Mouse (Mus musculus) lung, postnatal 36 days (tissue): ENCODE measurements around the gene Slc9a9.

Source experiments
- DNase-seq: peaks from one replicate; pipeline ENCODE4 v3.0.0; 2022; ENCODE audit warnings: mixed read lengths

The Slc9a9 gene

GRCm38 (mm10) chr9:94840398-94840797, 170.7 kb downstream of the Slc9a9 start:
- no peak for DNase-seq

DNA sequence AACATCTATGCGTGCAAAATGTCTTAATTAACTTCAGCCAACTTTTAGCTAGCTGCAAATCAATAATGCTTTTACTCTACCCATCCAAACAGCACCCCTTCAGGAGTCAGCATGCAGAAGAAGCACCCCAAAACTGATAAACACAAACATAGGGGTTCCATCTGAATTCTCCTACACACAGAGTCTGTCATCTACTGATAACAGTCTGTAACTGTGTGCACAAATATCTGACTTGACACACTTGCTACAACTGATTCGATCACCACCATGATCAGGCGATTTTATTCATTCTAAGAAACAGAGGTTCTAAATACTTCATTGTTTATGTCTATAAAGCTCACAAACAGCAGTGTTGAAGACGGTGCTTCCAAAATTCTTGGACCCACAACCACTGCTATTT, 171.3 kb downstream of the Slc9a9 start:
- DNase-seq, result no peak

DNA sequence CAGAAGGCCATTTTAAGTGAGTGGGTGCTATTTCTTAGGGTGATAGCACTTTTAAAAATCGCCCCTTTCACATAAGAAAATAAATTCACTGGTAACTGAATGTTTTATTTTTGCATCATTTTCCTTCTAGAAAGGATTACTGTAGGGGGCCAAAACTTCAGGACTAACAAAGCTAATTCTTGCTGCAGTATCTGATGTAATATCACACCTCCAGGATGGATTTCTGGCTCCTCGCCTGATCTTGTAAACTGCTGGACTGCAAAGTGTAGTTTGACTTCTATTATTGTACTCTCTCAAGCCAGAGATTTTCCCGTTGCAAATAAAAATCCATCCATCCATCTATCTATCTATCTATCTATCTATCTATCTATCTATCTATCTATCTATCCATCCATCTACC, 174.5 kb downstream of the Slc9a9 start:
- peak; percentile 56 for DNase-seq

- peak; percentile 75 for DNase-seq
Observed at GRCm38 (mm10) chr9:94847624-94848023, 177.9 kb downstream of the Slc9a9 start.

DNA sequence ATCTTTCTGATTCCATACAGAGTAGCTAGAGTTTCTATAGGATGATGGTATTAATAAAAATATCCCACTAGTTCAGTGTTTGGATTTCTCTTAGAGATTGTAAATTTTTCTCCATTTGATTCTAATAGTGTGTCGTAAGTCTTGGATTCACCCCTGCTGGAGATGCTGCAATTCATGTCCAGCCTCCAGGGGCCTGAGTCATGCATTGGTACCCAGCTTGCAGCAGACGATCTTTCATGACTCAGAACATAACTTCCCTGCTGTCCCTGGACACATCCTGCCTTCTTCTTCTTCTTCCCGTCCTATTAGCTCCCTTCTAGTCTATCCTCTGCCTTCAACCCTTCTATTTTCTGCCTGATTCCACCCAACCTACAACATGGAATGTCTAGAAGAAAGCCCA, 181.8 kb downstream of the Slc9a9 start:
- no peak for DNase-seq

- no peak for DNase-seq
Observed at GRCm38 (mm10) chr9:94856093-94856492, 186.4 kb downstream of the Slc9a9 start.

DNA sequence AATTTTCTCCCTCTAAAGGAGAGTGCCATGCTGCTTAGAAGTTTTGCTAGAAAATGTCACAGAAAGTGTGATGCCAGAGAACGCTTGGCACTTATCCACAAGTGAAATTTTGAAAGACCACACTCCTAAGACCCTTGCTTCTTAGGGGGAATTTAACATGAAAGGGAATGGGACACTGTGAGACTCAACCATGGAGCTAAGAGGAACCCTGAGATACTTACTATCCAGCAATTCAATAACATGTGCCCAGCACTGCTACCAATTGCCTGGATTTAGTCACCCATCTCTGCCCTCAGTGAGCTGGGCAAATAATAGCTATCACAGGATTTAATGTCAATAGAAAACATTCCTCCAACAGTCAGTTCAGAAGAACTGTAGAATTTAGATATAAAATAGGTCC, 198.8 kb downstream of the Slc9a9 start:
- DNase-seq, result no peak

DNA sequence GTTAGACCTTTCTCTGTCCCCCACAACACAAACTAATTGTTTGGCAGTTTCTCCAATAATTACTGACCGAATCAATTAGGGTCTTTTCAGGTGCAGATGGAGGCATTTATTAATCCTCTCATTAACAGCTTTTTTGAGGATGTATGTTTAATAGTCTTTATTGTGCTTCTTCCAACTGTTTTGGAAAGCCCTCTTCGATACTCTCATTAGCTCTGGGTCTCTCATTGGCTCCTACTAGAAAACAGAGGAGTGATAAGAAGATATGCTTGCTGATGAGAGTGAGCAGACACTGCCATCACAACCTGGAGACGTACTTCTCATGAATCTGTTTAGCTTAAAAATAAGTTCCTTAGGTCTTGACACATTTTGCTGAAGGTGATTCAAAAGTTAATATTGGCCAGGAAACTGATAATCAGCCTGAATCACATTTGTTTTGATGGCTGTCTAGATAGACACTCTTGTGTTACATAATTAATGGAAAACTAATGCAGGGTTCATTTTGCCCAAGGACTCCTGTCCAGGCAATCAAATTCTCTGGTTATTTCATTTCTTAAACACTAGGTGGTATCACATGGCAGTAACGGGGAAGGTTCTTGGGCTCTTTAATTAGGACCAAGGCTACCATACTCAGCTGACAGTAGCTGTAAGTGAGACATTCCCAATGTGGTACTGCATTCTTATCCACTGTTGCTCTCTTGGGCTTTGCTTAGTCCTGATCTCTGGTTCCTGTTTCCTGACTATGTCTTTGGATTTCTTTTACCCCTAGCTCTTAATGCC, 199.5 kb downstream of the Slc9a9 start:
- no peak for DNase-seq

GRCm38 (mm10) chr9:94882517-94882916, 212.8 kb downstream of the Slc9a9 start:
- DNase-seq, result no peak

DNA sequence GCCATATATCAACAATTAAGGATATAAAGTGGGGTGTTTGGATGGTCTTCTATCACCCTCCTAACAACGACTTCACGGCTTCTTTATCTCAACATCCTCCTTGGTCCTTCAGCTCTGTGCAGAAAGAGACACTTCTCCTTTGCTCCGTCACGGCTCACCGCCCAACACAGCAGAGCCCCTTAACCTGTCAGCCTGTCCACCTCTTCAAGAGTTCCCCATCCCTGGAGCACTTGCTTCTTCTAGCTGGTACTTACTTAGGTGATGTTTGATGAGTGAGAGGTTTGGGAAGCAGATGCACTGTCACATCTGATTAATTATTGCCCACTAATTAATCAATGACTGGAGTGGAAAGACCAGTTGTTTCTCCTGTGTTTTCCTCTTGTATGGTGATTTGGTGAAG, 213.7 kb downstream of the Slc9a9 start:
- no peak for DNase-seq

DNA sequence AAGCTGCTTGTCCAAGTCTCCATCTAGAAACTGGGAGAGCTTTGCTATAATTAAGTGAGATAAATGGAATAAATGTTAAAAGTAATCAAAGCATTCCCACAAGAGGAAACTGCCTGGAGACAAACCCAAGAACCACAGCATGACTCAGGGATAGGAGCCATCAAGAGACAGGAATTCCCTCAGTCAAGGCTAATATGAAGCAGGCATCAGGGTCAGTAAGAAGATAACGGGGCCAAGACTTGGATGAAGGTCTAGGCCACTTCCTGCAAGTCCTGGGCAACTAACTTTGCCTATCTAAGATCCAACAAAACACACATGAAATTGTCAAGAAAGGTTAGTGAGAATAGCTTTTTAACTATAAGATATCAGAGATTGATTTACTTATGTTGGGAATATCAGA, 215.4 kb downstream of the Slc9a9 start:
- no peak for DNase-seq

DNA sequence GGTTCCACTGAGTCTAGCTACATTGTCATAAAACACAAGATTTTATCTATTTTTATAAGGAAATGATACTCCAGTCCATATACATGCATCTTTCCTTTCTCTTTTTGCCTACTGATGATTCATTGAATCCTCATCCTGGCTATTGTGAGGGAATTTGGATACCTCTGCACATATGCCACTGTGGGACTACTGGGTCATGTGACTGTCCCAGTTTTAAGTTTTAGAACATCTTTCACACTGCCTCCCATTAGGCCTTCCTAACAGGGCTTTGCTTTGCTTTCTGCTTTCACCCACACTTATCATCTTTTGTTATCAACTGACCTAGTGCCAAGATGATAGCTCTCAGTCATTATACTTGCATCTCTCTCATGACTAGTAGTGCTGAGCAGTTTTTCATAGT, 219.9 kb downstream of the Slc9a9 start:
- no peak for DNase-seq

DNA sequence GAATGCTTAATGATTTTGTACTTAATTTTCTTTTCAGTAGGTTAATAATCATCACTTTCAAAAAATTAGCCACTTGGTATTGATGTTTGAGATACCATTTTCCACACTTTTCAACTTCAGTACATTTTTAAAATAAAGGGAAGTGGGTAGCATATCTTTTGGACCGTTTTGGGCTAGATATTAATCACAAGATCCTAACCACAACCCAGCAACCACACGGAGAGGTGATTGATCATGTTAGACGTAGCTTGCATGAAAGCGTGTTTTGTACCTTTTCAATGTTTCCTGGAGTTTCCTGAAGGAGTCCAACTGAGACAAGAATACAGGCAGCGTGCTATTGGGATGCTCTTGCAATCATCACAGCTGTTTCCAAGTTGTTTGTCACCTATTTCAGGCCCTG, 226.2 kb downstream of the Slc9a9 start:
- no peak for DNase-seq

DNA sequence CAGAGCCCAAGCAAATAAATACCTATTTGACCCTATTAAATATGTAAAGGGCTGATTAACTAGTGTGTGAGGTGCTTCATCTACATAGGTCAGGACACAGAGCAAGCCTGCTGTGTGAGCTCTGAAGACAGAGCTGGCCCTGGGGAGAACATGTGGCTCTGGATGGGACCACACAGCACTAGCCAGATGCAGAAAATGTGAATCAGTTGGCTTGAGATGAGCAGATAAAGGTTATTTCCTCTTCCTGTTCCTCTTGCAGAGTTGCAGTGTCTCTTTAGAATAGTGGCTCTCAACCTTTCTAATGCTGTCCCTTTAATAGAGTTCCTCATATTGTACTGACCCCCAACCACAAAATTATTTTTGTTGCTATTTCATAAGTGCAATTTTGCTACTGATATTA, 234.5 kb downstream of the Slc9a9 start:
- DNase-seq, result no peak

GRCm38 (mm10) chr9:94907020-94907610, 237.4 kb downstream of the Slc9a9 start:
- no peak for DNase-seq

GRCm38 (mm10) chr9:94912071-94912470, 242.4 kb downstream of the Slc9a9 start:
- peak; percentile 17 for DNase-seq

DNA sequence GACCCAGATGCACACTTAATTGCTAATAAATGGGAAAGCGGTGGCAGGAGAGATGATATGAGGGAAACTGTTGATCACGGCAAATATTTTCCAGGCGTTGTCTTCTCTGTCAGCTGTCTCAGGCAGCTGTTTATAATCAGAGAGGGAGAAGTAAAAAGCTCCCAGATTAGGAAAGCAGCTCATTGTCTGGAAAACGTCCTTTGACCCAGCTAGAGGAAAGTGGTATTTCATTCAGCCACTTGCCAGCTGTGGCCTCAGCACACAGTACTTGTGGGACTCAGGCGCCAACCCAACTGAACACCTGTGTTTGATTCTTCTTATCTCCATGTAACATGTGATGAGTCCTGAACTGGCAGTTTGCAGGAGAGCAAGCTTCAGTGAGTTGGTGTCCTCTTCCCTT, 252.4 kb downstream of the Slc9a9 start:
- DNase-seq, result peak; percentile 5

GRCm38 (mm10) chr9:94925845-94926244, 256.1 kb downstream of the Slc9a9 start:
- peak; percentile 24 for DNase-seq

DNA sequence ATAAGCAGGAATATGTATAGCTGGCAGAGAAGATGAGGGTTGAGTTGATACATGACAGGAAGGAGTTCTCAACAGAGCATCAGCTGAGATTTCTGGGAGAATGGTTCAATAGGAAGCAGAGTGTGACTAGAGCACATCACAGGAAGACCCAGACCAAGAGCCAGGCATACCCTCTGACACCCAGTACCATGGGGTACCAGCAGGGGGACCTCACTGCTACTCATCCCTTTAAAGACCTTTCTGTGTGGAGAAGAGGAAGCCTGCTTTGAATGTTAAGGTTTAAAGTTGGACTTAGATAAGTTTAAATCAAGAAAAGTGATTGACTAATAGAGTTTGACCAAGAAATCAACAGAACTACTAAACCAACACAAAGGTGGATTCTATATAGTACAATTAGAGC, 257.4 kb downstream of the Slc9a9 start:
- DNase-seq, result peak; percentile 44

- no peak for DNase-seq
Observed at GRCm38 (mm10) chr9:94945569-94946135, 275.9 kb downstream of the Slc9a9 start.

GRCm38 (mm10) chr9:94947246-94947645, 277.5 kb downstream of the Slc9a9 start:
- DNase-seq, result no peak

- no peak for DNase-seq
Observed at GRCm38 (mm10) chr9:94950676-94951075, 281.0 kb downstream of the Slc9a9 start.

DNA sequence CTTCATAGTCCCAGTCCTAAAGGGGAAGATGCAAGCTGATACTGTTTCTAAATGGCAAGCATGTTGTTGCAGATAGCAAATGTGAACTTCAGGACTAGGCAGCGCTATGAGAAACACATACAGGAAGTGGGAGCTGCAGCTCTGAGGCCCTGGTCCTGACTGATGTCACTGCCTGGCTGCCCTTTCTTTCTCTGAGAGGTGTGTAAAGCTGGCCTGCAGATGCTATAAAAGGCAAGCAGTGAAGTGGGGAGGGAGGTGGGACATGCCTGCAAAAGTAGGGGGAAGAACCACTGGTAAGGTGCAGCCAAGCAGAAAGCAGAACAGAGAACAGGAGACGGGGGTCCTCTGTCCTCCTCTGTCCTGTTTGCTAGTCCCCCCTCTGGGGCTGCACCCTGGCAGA, 285.9 kb downstream of the Slc9a9 start:
- no peak for DNase-seq

DNA sequence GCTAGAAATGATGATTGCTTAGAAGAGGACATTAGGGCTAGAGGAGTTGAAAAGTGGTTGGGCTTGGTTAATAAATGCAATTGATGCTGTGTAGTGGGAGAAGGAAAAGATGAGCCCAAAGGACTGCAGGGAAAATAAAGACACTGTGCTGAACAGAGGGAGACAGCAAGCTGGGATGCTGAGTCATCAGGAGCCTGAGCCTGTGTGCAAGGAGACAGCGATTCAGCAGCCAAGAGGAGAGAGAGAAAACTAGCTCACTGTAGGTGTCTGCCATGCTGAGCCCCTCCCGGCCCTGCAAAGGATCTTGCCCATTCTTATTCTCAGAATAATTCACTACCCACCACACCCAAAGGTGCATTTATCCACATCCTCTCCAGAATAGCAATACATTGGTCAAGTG, 288.7 kb downstream of the Slc9a9 start:
- DNase-seq, result no peak
